Mouse (Mus musculus) right cerebral cortex, adult 2 months (tissue): ENCODE results near the gene Sema4c.

ENCODE experiments used
- DNase-seq, 2 experiments: peaks; one replicate each; pipeline ENCODE4 v3.0.0; 2021 to 2022; ENCODE audit warnings: low spot score in 2 of 2

Gene Sema4c

GRCm38 (mm10) chr1:36558031-36558993 is at the start of gene Sema4c:
Gene Sema4c (minus strand): TSS chr1:36558349.
- peak; percentile 69 to 77 for DNase-seq

- DNase-seq = peak; percentile 65 to 69
Observed at GRCm38 (mm10) chr1:36606951-36607350, 48.8 kb upstream of the Sema4c start.

GRCm38 (mm10) chr1:36604254-36605156 is 46.4 kb upstream of the Sema4c start:
- no peak for DNase-seq

- DNase-seq = peak; percentile 43 to 56
Observed at GRCm38 (mm10) chr1:36603361-36603760, 45.2 kb upstream of the Sema4c start.

DNA sequence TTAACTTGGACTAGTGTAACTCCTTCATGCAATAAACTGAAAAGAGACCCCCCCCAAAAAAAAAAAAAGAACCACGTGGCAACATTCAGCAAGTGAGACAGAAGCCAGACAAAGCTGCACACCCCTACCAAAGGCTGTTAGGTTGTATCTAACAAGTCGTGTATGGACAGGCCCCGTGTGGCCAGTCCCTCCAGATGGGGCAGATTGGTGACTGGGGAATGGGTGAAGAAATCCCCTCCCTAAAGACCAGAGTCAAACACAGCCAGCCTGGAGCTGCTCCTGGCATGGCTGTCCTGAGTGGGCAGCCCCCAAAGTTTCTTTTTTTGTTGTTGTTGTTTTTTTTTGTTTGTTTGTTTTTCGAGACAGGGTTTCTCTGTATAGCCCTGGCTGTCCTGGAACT is 44.1 kb upstream of the Sema4c start:
- DNase-seq = no peak

- DNase-seq = no peak
Observed at GRCm38 (mm10) chr1:36598411-36598810, 40.3 kb upstream of the Sema4c start.

- DNase-seq = peak in 1 of 2 experiments; percentile 23
Observed at GRCm38 (mm10) chr1:36596114-36596513, 38.0 kb upstream of the Sema4c start.

- DNase-seq = no peak
Observed at GRCm38 (mm10) chr1:36595167-36595931, 37.2 kb upstream of the Sema4c start.

- DNase-seq = no peak
Observed at GRCm38 (mm10) chr1:36593099-36593498, 35.0 kb upstream of the Sema4c start.

DNA sequence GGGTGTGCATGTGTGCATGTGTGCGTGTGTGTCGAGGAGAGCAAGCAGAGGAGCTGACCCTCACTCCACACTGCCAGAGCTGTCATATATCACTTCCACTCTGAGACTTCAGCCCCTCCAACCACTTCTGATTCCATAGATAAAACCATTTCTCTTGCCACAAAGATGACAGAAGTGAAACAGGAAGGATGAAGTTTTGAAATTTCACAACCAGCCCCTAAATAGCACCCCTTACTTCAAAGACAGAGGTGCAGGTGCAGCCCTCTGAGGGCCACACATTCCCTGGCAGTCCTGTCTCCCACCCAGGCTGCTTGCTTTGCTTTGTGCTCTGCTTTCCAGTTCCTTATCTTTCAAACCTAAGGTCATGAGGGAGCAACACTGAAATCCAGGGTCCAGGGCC is 33.3 kb upstream of the Sema4c start:
- no peak for DNase-seq

DNA sequence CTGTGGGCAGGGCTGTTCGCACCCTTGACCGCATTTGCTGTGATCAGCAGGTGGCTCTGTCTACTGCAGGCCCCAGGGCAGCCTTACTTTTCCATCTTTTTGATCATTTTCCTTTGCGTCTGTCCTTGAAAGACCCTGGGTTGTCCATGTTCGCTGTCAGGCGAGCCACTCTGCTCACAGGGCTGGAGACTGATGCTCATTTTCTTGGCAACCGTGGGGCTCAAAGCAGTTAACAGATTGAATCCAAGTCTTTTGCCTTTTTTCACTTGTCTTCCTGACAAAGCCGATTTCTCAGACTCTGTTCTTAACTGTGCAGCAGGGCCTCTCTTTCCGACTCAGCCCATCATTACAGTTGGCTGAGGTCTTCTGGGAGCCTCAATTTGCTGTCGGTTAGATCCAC is 32.5 kb upstream of the Sema4c start:
- DNase-seq = no peak

DNA sequence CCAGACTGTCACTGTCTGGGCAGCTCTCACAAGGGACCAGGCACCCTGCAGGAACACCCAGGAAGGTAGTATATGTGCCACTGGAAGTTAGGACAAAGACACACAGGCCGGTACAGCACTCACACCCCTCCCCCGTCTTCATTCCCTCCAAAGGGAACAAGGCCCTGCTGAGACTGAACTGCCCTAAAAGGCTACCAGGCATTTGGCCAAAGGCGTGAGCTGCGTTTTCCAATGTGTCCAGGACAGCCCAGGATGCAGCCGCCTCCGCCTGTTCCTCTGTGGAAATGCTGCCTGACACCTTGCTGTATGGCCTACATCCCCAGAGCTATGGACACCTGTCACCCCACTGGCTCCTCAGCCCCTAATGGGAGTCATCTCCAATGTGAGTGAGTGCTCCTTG is 31.3 kb upstream of the Sema4c start:
- peak in 1 of 2 experiments; percentile 14 for DNase-seq

GRCm38 (mm10) chr1:36588476-36589450 is 30.6 kb upstream of the Sema4c start:
- DNase-seq = no peak

DNA sequence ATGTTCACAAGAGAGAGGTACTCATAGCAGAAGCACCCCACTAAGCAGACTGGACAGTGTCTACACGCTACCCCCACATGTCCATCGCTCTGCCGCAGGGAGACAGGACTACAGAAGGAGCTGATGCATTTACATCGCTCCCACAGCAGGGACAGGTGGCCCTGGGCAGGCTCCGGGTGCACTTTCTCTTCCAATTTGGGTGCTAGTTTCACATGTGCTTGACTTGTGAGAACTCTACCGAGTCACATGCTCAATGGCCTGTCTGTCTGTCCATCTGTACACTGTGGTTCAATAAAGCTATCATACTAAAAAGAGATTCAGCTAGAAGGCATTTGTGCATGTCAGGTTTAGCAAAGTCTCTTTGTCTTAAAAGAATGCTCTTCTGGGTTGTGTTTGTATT is 29.7 kb upstream of the Sema4c start:
- no peak for DNase-seq

DNA sequence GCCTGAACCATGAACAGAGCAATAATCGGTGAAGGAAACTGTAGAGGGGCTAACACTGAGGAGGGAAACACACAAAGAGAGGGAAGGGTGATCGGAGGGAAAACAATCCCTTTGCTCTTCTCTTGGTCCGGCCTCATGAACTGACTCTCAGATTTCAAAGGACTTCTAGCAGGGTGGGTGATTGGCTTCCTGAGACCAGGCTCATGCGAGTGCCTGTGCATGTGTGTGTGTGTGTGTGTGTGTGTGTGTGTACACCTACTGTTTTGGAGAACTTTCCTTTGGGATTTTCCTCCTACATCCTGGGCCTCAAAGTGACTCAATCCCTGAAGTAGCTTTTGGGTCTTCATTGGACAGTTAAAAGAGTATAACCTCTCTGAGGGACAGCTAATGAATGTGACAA is 28.1 kb upstream of the Sema4c start:
- no peak for DNase-seq

- DNase-seq = no peak
Observed at GRCm38 (mm10) chr1:36583408-36584116, 25.4 kb upstream of the Sema4c start.

DNA sequence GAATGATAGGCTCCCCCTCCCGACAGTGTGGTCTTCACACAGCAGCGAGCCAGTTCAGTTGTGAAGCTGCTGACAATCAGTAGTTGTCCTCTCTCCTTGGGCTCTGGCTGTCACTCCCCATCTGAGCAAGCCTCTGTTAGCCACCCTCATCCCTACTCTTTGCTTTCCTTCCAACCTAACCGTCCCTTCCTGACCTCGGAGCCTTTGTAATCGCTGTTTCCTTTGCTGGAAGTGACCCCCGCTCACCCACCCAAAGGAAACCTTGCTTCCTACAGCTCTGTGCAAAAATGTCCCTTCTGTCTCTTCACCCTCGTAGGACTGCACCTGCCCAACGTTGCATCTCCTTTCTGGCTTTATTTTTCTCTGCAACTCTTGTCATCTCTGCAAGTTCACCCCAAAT is 24.1 kb upstream of the Sema4c start:
- no peak for DNase-seq

- no peak for DNase-seq
Observed at GRCm38 (mm10) chr1:36581260-36581659, 23.1 kb upstream of the Sema4c start.

GRCm38 (mm10) chr1:36580384-36581207 is 22.4 kb upstream of the Sema4c start:
- peak; percentile 29 to 53 for DNase-seq
